Mouse (Mus musculus) forebrain, embryonic 16.5 days (tissue): Measurements from ENCODE around the gene Tmprss6. TPM values are rescaled to one million over a fixed set of nuclear protein-coding genes. Genes with fewer than 3 reads are reported as not detected.

Source experiments
- ATAC-seq: fragments of 200-750 bp; cut with Nextera tagmentation; 2 replicates; pipeline ENCODE4 v1.8.0; 2017; ENCODE audit warnings: mild to moderate bottlenecking, moderate library complexity
- H3K27ac ChIP-seq: fragments of 300-500 bp; sonication (generic); 2 replicates; pipeline ENCODE4 v1.5.1; 2014; ENCODE audit warnings: low read length, control low read depth
- H3K27me3 ChIP-seq: fragments of 300-500 bp; sonication (generic); replicated peaks from 2 replicates; pipeline ENCODE4 v1.6.1; 2014; ENCODE audit warnings: low read length; ENCODE audit not compliant: control insufficient read depth, insufficient read depth
- H3K36me3 ChIP-seq: fragments of 300-500 bp; sonication (generic); 2 replicates; pipeline ENCODE4 v1.6.1; 2014; ENCODE audit not compliant: control insufficient read depth, insufficient read depth
- H3K4me1 ChIP-seq: fragments of 300-500 bp; sonication (generic); replicated peaks from 2 replicates; pipeline ENCODE4 v1.6.1; 2014; ENCODE audit warnings: low read length; ENCODE audit not compliant: control insufficient read depth, insufficient read depth
- H3K4me2 ChIP-seq: fragments of 300-500 bp; sonication (generic); 2 replicates; pipeline ENCODE4 v1.6.1; 2014; ENCODE audit warnings: mild to moderate bottlenecking, low read length, control low read depth
- H3K4me3 ChIP-seq: fragments of 300-500 bp; sonication (generic); replicated peaks from 2 replicates; pipeline ENCODE4 v1.5.1; 2014; ENCODE audit warnings: mild to moderate bottlenecking, low read length, control low read depth
- H3K9ac ChIP-seq: fragments of 300-500 bp; sonication (generic); replicated peaks from 2 replicates; pipeline ENCODE4 v1.6.1; 2014; ENCODE audit warnings: low read depth, low read length, control low read depth
- H3K9me3 ChIP-seq: fragments of 300-500 bp; sonication (generic); 2 replicates; pipeline ENCODE4 v1.6.1; 2016; ENCODE audit warnings: low read length; ENCODE audit not compliant: control insufficient read depth
- WGBS: fragments of 180-500 bp; shearing (Covaris S2); extraction: QIAGEN DNeasy Blood & Tissue Kit; methylation state at CpG from one replicate; pipeline ENCODE4 v1.1.7; 2014; 5-methylcytosine and 5-hydroxymethylcytosine counted together
- polyA plus RNA-seq: library from polyadenylated mRNA; unstranded; fragments of >200 nt; fragmentation: Nextera tagmentation; extraction: Ambion mirVana; gene quantifications from 2 replicates; pipeline ENCODE4 v1.2.1, GENCODE M21; 2015

The Tmprss6 gene
- polyA plus RNA-seq, 1 experiment from 2014 or later: 0.06 TPM

DNA sequence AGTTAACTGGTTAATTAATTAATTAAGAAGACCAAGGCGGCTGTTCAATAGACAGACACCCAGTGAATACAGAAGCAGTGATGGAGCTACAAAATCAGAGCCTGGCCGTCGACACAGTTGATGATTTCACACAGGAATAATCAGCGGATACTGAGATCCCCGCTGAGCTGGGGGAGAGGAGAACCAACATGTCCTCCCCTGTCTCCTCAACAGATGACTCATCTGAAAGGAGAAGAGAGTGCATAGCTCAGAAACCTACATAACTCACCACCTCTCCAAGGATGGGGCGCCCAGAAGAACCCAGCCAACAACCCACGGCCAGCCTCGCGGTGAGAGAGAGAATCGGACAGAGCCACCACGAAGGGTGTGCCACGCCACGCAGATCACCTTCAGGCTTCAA is 48.0 kb downstream of the Tmprss6 start:
- Histone ChIP-seq H3K4me1 (no peaks in the 10 kb centered on the region), H3K27ac (no peak overlapping the region), H3K27me3 (0 out of 2 replicates have a peak, but pooled peaks cover 2% of the 10 kb centered on the region), H3K9me3 (no peaks in the 10 kb centered on the region), H3K4me3 (no peak overlapping the region), H3K4me2 (no peak overlapping the region), H3K9ac (no peak overlapping the region), H3K36me3 (no peaks in the 10 kb centered on the region)
- WGBS: 79% methylated on average over 13 of the region's 13 CpGs
- ATAC-seq: no peak

DNA sequence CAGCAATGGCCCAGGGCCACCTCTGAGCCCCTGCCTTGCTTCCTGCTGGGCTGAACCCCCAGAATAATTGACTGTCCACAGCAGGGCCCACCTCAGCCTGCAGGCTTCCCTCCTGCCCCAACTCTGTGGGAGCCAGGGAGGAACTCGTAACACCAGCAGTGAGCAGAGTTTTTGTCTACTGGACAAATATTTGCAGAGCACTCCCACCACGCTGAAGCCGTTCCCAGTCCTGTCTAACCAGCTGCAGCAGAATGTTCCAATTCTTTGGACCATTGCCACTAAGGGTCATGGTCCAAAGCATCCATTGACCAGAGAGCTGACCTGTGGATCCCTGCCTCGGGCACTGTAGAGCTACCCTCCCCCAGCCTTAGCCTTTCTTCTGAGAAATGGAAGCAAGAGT is 51.5 kb downstream of the Tmprss6 start:
- no peak overlapping the region for H3K4me3 ChIP-seq
- WGBS: 17% methylated on average over 4 of the region's 4 CpGs
- no peaks in the 10 kb centered on the region for H3K27me3 ChIP-seq
- H3K36me3 ChIP-seq: no peaks in the 10 kb centered on the region; the same call in 1 of the 2 replicates
- H3K9me3 ChIP-seq: no peaks in the 10 kb centered on the region
- no peak overlapping the region for H3K4me2 ChIP-seq
- no peaks in the 10 kb centered on the region for H3K4me1 ChIP-seq
- H3K27ac ChIP-seq: no peak overlapping the region
- H3K9ac ChIP-seq: no peak overlapping the region; the same call in 1 of the 2 replicates
- ATAC-seq: no peak

DNA sequence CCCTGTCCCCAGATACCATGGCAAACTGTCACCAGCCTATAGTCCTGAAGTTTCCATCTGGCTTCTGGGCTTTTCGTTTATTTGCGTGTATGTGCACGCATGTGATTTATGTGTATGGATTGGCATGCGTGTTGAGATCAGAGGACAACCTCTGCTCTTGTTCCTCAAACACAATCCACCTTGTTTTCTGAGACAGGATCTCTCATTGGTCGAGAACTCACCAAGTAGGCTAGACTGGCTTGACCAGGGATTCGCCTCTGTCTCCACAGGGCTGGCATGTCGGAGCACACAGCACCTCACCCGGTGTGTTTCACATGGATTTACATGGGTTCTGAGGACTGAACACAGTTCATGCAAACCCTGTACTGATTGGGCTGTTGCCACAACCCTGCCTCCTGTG is 54.3 kb downstream of the Tmprss6 start:
- H3K27ac ChIP-seq: no peak overlapping the region
- H3K4me3 ChIP-seq: no peak overlapping the region
- no peaks in the 10 kb centered on the region; the same call in 1 of the 2 replicates for H3K36me3 ChIP-seq
- no peak overlapping the region for H3K4me2 ChIP-seq
- peaks cover 15% of the 10 kb centered on the region for H3K27me3 ChIP-seq
- ATAC-seq: no peak
- peaks cover 11% of the 10 kb centered on the region for H3K4me1 ChIP-seq
- no peaks in the 10 kb centered on the region for H3K9me3 ChIP-seq
- 91% methylated on average over 8 of the region's 8 CpGs for WGBS
- no peak overlapping the region for H3K9ac ChIP-seq

DNA sequence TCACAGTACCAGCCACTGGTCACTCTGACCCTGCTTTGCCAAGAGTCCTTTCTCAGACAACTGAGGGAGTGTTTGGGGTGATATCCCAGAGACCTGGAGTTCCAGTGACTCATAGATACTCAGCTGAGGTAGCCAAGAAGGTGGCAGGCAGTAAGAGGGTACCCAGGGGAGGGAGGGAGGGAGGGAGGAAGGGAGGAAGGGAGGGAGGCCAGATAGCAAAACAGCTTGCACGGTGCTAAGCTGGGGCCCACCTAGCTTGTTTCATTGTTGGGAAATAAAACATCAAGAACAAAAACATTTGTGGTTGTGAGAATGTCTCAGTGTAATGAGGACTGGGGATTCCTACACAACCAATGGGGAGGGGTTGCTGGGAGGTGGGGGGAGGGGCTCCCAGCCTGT is 54.7 kb downstream of the Tmprss6 start:
- no peak overlapping the region for H3K4me2 ChIP-seq
- no peaks in the 10 kb centered on the region for H3K9me3 ChIP-seq
- WGBS: 33% methylated on average over 1 of the region's 1 CpGs
- no peak overlapping the region for H3K4me3 ChIP-seq
- H3K27me3 ChIP-seq: peaks cover 18% of the 10 kb centered on the region
- ATAC-seq: no peak
- H3K27ac ChIP-seq: no peak overlapping the region
- H3K4me1 ChIP-seq: peaks cover 11% of the 10 kb centered on the region
- H3K9ac ChIP-seq: no peak overlapping the region
- no peaks in the 10 kb centered on the region; the same call in 1 of the 2 replicates for H3K36me3 ChIP-seq

DNA sequence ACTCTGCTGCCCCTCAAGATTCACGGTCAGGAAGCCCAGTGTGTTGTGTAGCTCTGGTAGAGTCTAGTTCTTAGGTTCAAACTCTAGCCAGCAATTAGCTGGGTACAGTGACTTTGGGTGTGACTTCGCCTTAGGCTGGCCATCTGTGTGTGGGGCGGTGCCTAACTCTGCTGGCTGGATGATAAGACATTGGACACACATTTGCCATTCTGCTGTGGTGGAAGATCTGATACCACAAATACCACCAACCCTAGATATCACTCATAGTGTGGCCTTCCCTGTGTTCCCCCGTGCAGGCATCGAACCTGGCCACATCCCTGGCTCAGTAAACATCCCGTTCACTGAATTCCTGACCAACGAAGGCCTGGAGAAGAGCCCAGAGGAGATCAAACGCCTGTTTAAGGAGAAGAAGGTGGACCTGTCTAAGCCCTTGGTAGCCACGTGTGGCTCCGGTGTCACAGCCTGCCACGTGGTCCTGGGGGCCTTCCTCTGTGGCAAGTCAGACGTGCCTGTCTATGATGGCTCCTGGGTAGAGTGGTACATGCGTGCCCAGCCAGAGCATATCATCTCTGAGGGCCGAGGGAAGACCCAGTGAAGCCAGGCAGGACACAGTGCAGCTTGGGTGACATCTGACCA is 55.2 kb downstream of the Tmprss6 start:
- H3K9ac ChIP-seq: no peak overlapping the region
- WGBS: 89% methylated on average over 14 of the region's 14 CpGs

DNA sequence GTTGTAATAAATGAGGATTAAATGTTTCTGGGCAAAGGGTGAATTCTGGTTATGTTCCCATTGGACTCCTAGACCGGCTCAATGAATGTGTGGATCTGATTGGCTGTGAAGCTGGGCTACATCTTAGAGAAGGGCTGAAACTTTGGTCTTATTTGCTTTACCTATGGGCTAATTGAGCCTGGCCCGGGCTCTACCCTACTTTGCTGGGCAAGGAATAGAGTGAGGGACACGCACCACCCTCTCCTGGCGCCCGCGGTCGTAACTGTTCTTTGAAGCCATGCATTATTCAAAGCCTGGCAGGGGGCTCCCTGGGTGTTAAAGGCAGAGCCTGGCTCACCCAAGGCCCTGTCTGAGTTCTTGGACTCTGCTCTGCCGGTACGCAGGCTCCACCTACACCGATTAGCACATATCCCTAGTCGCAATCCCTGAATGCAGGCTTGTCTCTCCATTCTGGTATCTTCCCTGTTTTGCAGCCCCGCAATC is 58.8 kb downstream of the Tmprss6 start:
- Histone ChIP-seq H3K4me1 (peaks cover 34% of the 10 kb centered on the region), H3K9ac (no peak overlapping the region), H3K9me3 (no peaks in the 10 kb centered on the region), H3K4me2 (peak overlapping the region; percentile 47), H3K27me3 (peaks cover 24% of the 10 kb centered on the region), H3K4me3 (peak overlapping the region; percentile 28), H3K36me3 (no peaks in the 10 kb centered on the region; the same call in 1 of the 2 replicates), H3K27ac (no peak overlapping the region)
- no peak for ATAC-seq
- 10% methylated on average over 12 of the region's 12 CpGs for WGBS

More for the DNA sequence above, 55.2 kb downstream of the Tmprss6 start:
- no peak overlapping the region for H3K4me2 ChIP-seq
- H3K36me3 ChIP-seq: no peaks in the 10 kb centered on the region; the same call in 1 of the 2 replicates
- no peak overlapping the region for H3K27ac ChIP-seq
- no peak overlapping the region for H3K4me3 ChIP-seq
- peaks cover 11% of the 10 kb centered on the region for H3K4me1 ChIP-seq
- no peaks in the 10 kb centered on the region for H3K9me3 ChIP-seq
- no peak for ATAC-seq
- peaks cover 22% of the 10 kb centered on the region for H3K27me3 ChIP-seq

DNA sequence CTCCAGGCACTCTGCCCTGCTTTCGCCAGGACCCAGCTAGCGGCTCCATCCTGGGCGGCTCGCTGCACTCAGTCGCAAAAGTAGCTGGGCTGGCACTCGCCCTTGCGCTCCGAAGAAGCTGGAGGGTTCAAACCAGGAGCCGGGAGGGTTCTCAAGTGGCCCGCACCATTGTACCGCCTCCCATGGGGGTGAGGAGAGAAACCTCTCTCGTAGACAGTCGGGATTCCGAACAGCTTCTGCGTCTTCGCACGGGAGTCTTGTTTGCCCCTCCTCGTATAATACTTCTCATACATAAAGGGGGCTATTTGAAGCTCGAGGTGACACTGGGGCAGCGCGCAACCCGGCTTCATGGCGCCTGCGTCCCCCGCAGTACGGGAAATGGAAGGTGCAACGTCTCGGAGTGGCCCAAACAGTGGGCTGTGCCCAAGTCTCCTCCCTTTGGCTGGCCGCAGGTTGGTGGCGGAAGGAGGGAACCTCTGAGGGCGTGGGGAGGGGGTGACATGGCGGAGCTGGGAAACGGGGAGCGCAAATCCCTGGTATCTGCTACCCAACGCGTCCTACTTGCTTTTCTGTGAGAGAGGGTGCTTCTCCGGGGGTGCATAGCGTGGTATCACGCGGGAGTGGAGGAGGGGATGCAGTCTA is 62.0 kb downstream of the Tmprss6 start, which contains the start of gene Mpst:
Gene Mpst (plus strand): TSS at position 124 of the 642 bp plus-strand sequence.
- Histone ChIP-seq H3K36me3 (no peaks in the 10 kb centered on the region), H3K4me1 (peaks cover 57% of the 10 kb centered on the region), H3K4me2 (peak within 1 kb of the TSS; percentile 93), H3K9ac (peak within 1 kb of the TSS; percentile 90), H3K9me3 (no peaks in the 10 kb centered on the region), H3K27me3 (peaks cover 24% of the 10 kb centered on the region), H3K4me3 (peak within 1 kb of the TSS; percentile 86), H3K27ac (peak within 1 kb of the TSS; percentile 97)
- ATAC-seq: peak; percentile 87
- WGBS: under 1% methylated on average over 40 of the region's 40 CpGs

DNA sequence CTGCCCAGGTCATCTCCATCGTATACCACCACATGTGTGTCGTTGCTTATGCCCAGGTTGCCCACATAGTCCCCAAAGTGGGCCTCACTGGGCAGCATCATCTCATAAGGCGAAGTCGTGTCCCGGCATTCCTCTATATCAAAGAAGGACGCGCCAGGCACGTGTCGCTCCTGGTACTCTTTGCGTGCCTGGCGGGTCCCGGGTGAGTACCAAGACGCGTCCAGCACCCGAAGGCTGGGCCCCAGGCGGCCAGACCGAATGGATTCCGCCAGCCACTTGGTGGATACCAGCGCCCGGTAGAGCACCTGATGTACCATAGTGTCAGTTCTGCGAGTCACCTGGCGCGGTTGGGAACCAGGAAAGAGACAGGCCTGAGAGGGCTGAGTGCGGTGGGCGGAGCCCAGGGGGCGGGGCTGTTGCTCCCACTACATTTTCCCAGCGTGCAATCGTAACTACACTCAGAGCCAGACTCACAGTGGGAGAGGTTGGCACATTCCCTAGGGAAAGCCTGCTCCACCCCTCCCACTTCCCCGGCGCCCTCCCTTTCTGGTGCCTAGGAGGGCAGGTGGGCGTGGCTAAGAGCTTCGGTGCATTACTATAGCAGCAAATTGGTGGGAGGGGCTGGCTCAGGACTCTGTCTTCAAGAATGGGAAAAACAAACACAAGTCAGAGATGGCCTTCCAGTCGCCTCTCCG is 62.8 kb downstream of the Tmprss6 start, which contains the start of gene Tst:
Gene Tst (minus strand): TSS at position 391 of the 695 bp plus-strand sequence.
- Histone ChIP-seq H3K4me3 (peak within 1 kb of the TSS; percentile 86), H3K4me2 (peak within 1 kb of the TSS; percentile 93), H3K4me1 (peaks cover 57% of the 10 kb centered on the region), H3K9ac (peak within 1 kb of the TSS; percentile 90), H3K27me3 (peaks cover 22% of the 10 kb centered on the region), H3K27ac (peak within 1 kb of the TSS; percentile 97), H3K9me3 (no peaks in the 10 kb centered on the region), H3K36me3 (no peaks in the 10 kb centered on the region)
- WGBS: 1% methylated on average over 34 of the region's 34 CpGs
- peak; percentile 73 for ATAC-seq

DNA sequence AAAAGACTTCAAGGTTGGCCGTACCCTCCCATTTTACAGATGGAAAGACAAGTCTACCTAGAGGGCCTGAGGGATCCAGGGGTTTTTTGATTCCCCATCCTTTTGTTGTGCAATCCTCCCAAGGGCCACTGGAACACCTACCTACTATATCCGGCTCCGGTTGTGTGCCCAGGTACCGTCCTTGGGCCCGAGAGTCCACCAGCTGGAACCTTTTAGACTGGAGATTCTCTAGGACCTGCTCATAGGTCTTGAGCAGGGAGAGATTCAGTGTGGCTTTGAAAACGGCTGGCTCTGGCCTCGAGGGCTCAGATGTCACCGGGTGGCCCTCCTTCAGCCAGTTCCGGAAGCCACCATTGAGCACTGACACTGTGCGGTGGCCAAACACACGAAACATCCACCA is 63.3 kb downstream of the Tmprss6 start:
- H3K9ac ChIP-seq: peak overlapping the region; percentile 90
- no peak overlapping the region for H3K27ac ChIP-seq
- H3K4me3 ChIP-seq: peak overlapping the region; percentile 86
- H3K36me3 ChIP-seq: no peaks in the 10 kb centered on the region
- 50% methylated on average over 11 of the region's 11 CpGs for WGBS
- H3K27me3 ChIP-seq: peaks cover 16% of the 10 kb centered on the region
- H3K4me1 ChIP-seq: peaks cover 52% of the 10 kb centered on the region
- no peak for ATAC-seq
- no peaks in the 10 kb centered on the region for H3K9me3 ChIP-seq
- H3K4me2 ChIP-seq: peak overlapping the region; percentile 93
